Mouse (Mus musculus) telencephalon, adult 2 months (tissue): ENCODE data around the gene Mst1.
A peak's percentile ranks its signal among the peaks of the same experiment; 100 is the strongest.

ENCODE experiments used
- DNase-seq: peaks from one replicate; pipeline ENCODE4 v3.0.0-alpha.2; 2011; ENCODE audit warnings: low read depth, low spot score

The Mst1 gene

GRCm38 (mm10) chr9:108095949-108096712 lies 15.9 kb downstream of the Mst1 start:
- DNase-seq = no peak

GRCm38 (mm10) chr9:108099619-108100018 lies 19.4 kb downstream of the Mst1 start:
- DNase-seq = no peak

- DNase-seq = no peak
Measured at GRCm38 (mm10) chr9:108104766-108105548, 24.7 kb downstream of the Mst1 start.

GRCm38 (mm10) chr9:108105549-108105863 lies 25.3 kb downstream of the Mst1 start:
- DNase-seq = no peak

- no peak for DNase-seq
Measured at GRCm38 (mm10) chr9:108106090-108106489, 25.9 kb downstream of the Mst1 start.

GRCm38 (mm10) chr9:108107867-108108266 lies 27.6 kb downstream of the Mst1 start:
- DNase-seq = no peak

- no peak for DNase-seq
Measured at GRCm38 (mm10) chr9:108110160-108110559, 29.9 kb downstream of the Mst1 start.

GRCm38 (mm10) chr9:108111101-108111592 lies 30.9 kb downstream of the Mst1 start:
- DNase-seq = no peak

- no peak for DNase-seq
Measured at GRCm38 (mm10) chr9:108111593-108112121, 31.4 kb downstream of the Mst1 start.

- DNase-seq = no peak
Measured at GRCm38 (mm10) chr9:108112719-108113340, 32.6 kb downstream of the Mst1 start.

GRCm38 (mm10) chr9:108115290-108116077 lies 35.2 kb downstream of the Mst1 start:
- no peak for DNase-seq

GRCm38 (mm10) chr9:108117143-108117542 lies 36.9 kb downstream of the Mst1 start:
- DNase-seq = no peak

- DNase-seq = no peak
Measured at GRCm38 (mm10) chr9:108119891-108120411, 39.7 kb downstream of the Mst1 start.

- DNase-seq = no peak
Measured at GRCm38 (mm10) chr9:108120671-108121070, 40.4 kb downstream of the Mst1 start.

GRCm38 (mm10) chr9:108121170-108121969 lies 41.1 kb downstream of the Mst1 start:
- DNase-seq = no peak

GRCm38 (mm10) chr9:108123916-108124315 lies 43.7 kb downstream of the Mst1 start:
- DNase-seq = no peak

- no peak for DNase-seq
Measured at GRCm38 (mm10) chr9:108125731-108126130, 45.5 kb downstream of the Mst1 start.

GRCm38 (mm10) chr9:108126436-108127180 lies 46.4 kb downstream of the Mst1 start:
- no peak for DNase-seq

- DNase-seq = peak; percentile 93
Measured at GRCm38 (mm10) chr9:108128248-108128647, 48.0 kb downstream of the Mst1 start.
